Mouse (Mus musculus) subcutaneous adipose tissue, adult 2 months (tissue): Measurements from ENCODE around the gene Tbc1d15. TPM values are rescaled to one million over a fixed set of nuclear protein-coding genes. Genes with fewer than 3 reads are reported as not detected.

Source experiments
- polyA plus RNA-seq: library from polyadenylated mRNA; depleted of rRNA; stranded (reverse); fragments of >200 nt; gene quantifications from 2 replicates; pipeline ENCODE4 v1.2.3, GENCODE M21; 2012; ENCODE audit warnings: low replicate concordance; rRNA removed

Gene Tbc1d15
- polyA plus RNA-seq, result 15.4 and 15.8 TPM in 2 replicates

GRCm38 (mm10) chr10:115251088-115251934, at the start of gene Tbc1d15:
Gene Tbc1d15 (minus strand): TSS chr10:115251467.

GRCm38 (mm10) chr10:115184697-115185096, 66.6 kb downstream of the Tbc1d15 start, which contains the start of gene Tph2:
Gene Tph2 (minus strand): TSS chr10:115185022.

Other genes with a start within 250 kb of the Tbc1d15 start
- 1.3 TPM in 1 of 2 replicates, not detected in the other for gene Tph2, start 66.4 kb downstream of the Tbc1d15 start, polyA plus RNA-seq
- gene Rab21, start 64.1 kb upstream of the Tbc1d15 start, polyA plus RNA-seq, result 14.4 and 16.3 TPM in 2 replicates
- 16.1 and 19.3 TPM in 2 replicates for gene Tmem19, start 111.0 kb upstream of the Tbc1d15 start, polyA plus RNA-seq
- 5.3 and 5.9 TPM in 2 replicates for gene Thap2, start 133.0 kb upstream of the Tbc1d15 start, polyA plus RNA-seq
- 29.0 and 29.5 TPM in 2 replicates for gene Zfc3h1, start 133.5 kb upstream of the Tbc1d15 start, polyA plus RNA-seq